Mouse (Mus musculus) spleen, adult 2 months (tissue): ENCODE data around the gene Rnf2.

Experiments
- CTCF ChIP-seq: fragments of 200-500 bp; IDR thresholded peaks from 2 replicates; pipeline ENCODE4 v1.5.1; 2011; ENCODE audit warnings: mild to moderate bottlenecking, inconsistent platforms; ENCODE audit not compliant: insufficient read depth, insufficient read length, insufficient replicate concordance; ENCODE audit errors: extremely low read depth
- POLR2A ChIP-seq: fragments of 200-500 bp; IDR thresholded peaks from 2 replicates; pipeline ENCODE4 v1.6.1; 2011; ENCODE audit warnings: low read depth, low read length, inconsistent platforms

GRCm38 (mm10) chr1:151429316-151429715, 71.4 kb downstream of the Rnf2 start:
- no peak for TF ChIP-seq CTCF
- no peak for TF ChIP-seq POLR2A
